Mouse (Mus musculus) forebrain, postnatal 0 days (tissue): ENCODE measurements at regions not wholly inside any gene's neighbourhood (a gene's known extent, or its start where the extent isn't known, plus 50 kb on each side); places are given as distances from the start of the nearest gene placed in this dataset.

Source experiments
- ATAC-seq: fragments of 200-750 bp; cut with Nextera tagmentation; 2 replicates; pipeline ENCODE4 v1.8.0; 2017; ENCODE audit warnings: mild to moderate bottlenecking, moderate library complexity
- DNase-seq: peaks from one replicate; pipeline ENCODE4 v3.0.0-alpha.2; 2015
- H3K27ac ChIP-seq: fragments of 300-500 bp; sonication (generic); 2 replicates; pipeline ENCODE4 v1.5.1; 2014; ENCODE audit warnings: low read depth, mild to moderate bottlenecking, antibody characterized with exemption, low read length, moderate library complexity, mixed read lengths
- H3K27me3 ChIP-seq: fragments of 300-500 bp; sonication (generic); 2 replicates; pipeline ENCODE4 v1.6.1; 2014; ENCODE audit warnings: mild to moderate bottlenecking, low read length, mixed read lengths; ENCODE audit not compliant: insufficient read depth
- H3K36me3 ChIP-seq: fragments of 300-500 bp; sonication (generic); 2 replicates; pipeline ENCODE4 v1.6.1; 2014; ENCODE audit warnings: mild to moderate bottlenecking, moderate library complexity; ENCODE audit not compliant: insufficient read depth
- H3K4me1 ChIP-seq: fragments of 300-500 bp; sonication (generic); 2 replicates; pipeline ENCODE4 v1.6.1; 2014; ENCODE audit warnings: antibody characterized with exemption; ENCODE audit not compliant: insufficient read depth
- H3K4me2 ChIP-seq: fragments of 300-500 bp; sonication (generic); 2 replicates; pipeline ENCODE4 v1.6.1; 2014; ENCODE audit warnings: low read depth, mild to moderate bottlenecking, moderate library complexity
- H3K4me3 ChIP-seq: fragments of 300-500 bp; sonication (generic); 2 replicates; pipeline ENCODE4 v1.5.1; 2014; ENCODE audit warnings: low read depth, low read length, mixed read lengths
- H3K9ac ChIP-seq: fragments of 300-500 bp; sonication (generic); 2 replicates; pipeline ENCODE4 v1.6.1; 2014; ENCODE audit warnings: mild to moderate bottlenecking
- H3K9me3 ChIP-seq: fragments of 300-500 bp; sonication (generic); 2 replicates; pipeline ENCODE4 v1.6.1; 2016; ENCODE audit warnings: low read length
- CTCF ChIP-seq: sonication (generic); IDR thresholded peaks from 2 replicates; pipeline ENCODE4 v1.5.1; 2016; ENCODE audit warnings: antibody characterized with exemption, control low read depth, low read depth
- whole genome bisulfite sequencing: fragments of 180-500 bp; shearing (Covaris S2); extraction: QIAGEN DNeasy Blood & Tissue Kit; methylation state at CpG from one replicate; pipeline ENCODE4 v1.1.7; 2014; 5-methylcytosine and 5-hydroxymethylcytosine counted together

DNA sequence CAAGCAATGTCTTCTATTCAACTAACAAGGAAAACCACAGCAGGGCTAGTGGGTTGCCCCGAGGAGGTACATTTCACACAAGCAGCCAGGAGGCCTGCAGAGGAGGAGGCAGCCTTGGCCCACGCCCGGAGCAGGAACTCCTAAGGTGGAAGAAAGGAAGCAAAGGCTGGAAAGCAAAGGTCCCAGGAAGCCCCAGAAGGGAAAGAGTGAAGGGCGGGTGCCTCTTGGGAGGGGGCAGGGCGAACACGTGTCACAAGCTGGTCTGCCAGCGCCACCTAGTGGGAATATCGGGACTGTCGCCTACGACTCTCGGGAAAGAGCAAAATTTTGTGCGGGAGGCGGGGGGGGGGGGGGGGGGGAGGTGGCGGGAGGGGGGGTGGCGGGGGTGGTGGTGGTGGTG lies 508.1 kb upstream of the Tmem132c start:
- 2% methylated on average over 11 of the region's 15 CpGs for WGBS
- ATAC-seq (peak; percentile 90), DNase-seq (peak; percentile 92)
- H3K4me3 ChIP-seq, result peak overlapping the region; percentile 26
- H3K9ac ChIP-seq, result peak overlapping the region; percentile 51
- no peak overlapping the region; the same call in 1 of the 2 replicates for H3K27ac ChIP-seq
- H3K36me3 ChIP-seq, result no peaks in the 10 kb centered on the region
- no peaks in the 10 kb centered on the region for H3K27me3 ChIP-seq
- H3K9me3 ChIP-seq, result no peaks in the 10 kb centered on the region
- 0 out of 2 replicates have a peak, but pooled peaks cover 8% of the 10 kb centered on the region for H3K4me1 ChIP-seq
- peak; percentile 82 for TF ChIP-seq CTCF
- H3K4me2 ChIP-seq, result peak overlapping the region; percentile 54

DNA sequence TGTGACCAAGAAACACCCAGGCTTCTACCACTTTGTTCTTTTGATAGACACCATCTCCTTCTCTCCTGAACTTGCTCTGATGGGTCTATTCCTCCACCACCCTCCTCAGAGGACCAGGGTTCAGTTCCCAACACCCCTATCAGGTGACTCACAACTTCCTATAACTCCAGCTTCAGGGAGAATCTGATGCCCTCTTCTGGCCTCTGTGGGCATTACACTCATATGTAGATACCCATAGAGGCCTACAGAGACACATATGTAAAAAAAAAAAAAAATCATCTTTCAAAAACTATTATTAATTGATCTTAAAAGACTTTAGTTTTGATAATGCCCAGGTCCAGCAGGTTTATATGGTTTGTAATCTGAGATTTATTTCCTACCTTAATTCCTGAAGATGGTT lies 505.9 kb upstream of the Tmem132c start:
- Histone ChIP-seq H3K27me3 (no peaks in the 10 kb centered on the region), H3K4me3 (no peak overlapping the region), H3K9me3 (no peaks in the 10 kb centered on the region), H3K4me2 (no peak overlapping the region), H3K36me3 (no peaks in the 10 kb centered on the region), H3K9ac (no peak overlapping the region), H3K27ac (no peak overlapping the region), H3K4me1 (0 out of 2 replicates have a peak, but pooled peaks cover 8% of the 10 kb centered on the region)
- TF ChIP-seq CTCF, result no peak; the same call in 1 of the 2 replicates
- no peak for ATAC-seq
- no peak for DNase-seq

- Histone ChIP-seq H3K27me3 (no peaks in the 10 kb centered on the region), H3K9me3 (no peaks in the 10 kb centered on the region), H3K4me2 (no peak overlapping the region), H3K4me3 (no peak overlapping the region), H3K4me1 (0 out of 2 replicates have a peak, but pooled peaks cover 8% of the 10 kb centered on the region), H3K27ac (no peak overlapping the region), H3K9ac (no peak overlapping the region), H3K36me3 (no peaks in the 10 kb centered on the region)
- WGBS, result 67% methylated on average over 4 of the region's 4 CpGs
- no peak for TF ChIP-seq CTCF
- ATAC-seq (no peak), DNase-seq (no peak)
Measured at GRCm38 (mm10) chr5:126737681-126738080, 503.9 kb upstream of the Tmem132c start.

DNA sequence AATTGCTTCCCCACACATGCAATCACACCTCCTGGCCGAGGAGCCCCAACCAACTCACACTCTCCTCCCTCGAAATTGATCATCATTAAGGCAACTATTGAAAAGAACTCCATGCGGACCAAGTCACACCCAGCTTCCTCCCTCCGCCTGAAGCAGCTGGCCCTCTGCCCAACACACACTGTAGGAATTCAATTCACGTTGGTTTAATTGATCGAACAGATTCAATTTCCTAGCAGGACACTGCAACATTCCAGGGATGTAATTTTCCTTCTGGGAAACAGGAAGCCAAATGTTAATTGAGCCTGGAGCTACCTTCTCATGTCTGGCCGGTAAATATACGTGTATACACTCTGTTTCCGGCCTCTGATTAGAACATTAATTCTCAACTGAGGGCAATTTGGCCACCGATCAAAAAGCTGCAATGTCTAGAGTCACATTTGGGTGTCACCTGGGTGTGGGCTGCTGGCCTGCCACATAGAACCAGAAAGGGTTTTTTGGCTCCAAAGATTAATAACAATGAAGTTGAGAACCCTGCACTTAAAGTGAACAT lies 500.7 kb upstream of the Tmem132c start:
- H3K4me3 ChIP-seq, result no peak overlapping the region
- no peaks in the 10 kb centered on the region for H3K4me1 ChIP-seq
- H3K36me3 ChIP-seq, result no peaks in the 10 kb centered on the region
- WGBS, result 23% methylated on average over 10 of the region's 10 CpGs
- no peaks in the 10 kb centered on the region for H3K27me3 ChIP-seq
- H3K27ac ChIP-seq, result no peak overlapping the region
- ATAC-seq, result no peak
- no peak for TF ChIP-seq CTCF
- no peak overlapping the region for H3K4me2 ChIP-seq
- no peaks in the 10 kb centered on the region for H3K9me3 ChIP-seq
- no peak for DNase-seq
- H3K9ac ChIP-seq, result no peak overlapping the region

- H3K9me3 ChIP-seq, result no peaks in the 10 kb centered on the region
- H3K4me3 ChIP-seq, result no peak overlapping the region
- no peak overlapping the region for H3K4me2 ChIP-seq
- ATAC-seq, result no peak
- no peaks in the 10 kb centered on the region for H3K4me1 ChIP-seq
- no peak for DNase-seq
- H3K9ac ChIP-seq, result no peak overlapping the region
- H3K27me3 ChIP-seq, result no peaks in the 10 kb centered on the region; the same call in 1 of the 2 replicates
- WGBS, result 25% methylated on average over 1 of the region's 1 CpGs
- TF ChIP-seq CTCF, result no peak
- H3K27ac ChIP-seq, result no peak overlapping the region
- no peaks in the 10 kb centered on the region for H3K36me3 ChIP-seq
Measured at GRCm38 (mm10) chr5:126755107-126755506, 486.5 kb upstream of the Tmem132c start.

- Histone ChIP-seq H3K4me3 (no peak overlapping the region), H3K36me3 (no peaks in the 10 kb centered on the region), H3K9me3 (no peaks in the 10 kb centered on the region), H3K4me1 (0 out of 2 replicates have a peak, but pooled peaks cover 4% of the 10 kb centered on the region), H3K4me2 (no peak overlapping the region), H3K9ac (no peak overlapping the region), H3K27ac (no peak overlapping the region), H3K27me3 (0 out of 2 replicates have a peak, but pooled peaks cover 3% of the 10 kb centered on the region)
- WGBS, result 9% methylated on average over 4 of the region's 4 CpGs
- peak; percentile 20 for DNase-seq
- no peak for TF ChIP-seq CTCF
- ATAC-seq, result peak; percentile 95
Measured at GRCm38 (mm10) chr5:126765037-126765707, 476.4 kb upstream of the Tmem132c start.

GRCm38 (mm10) chr5:126769031-126769430 lies 472.6 kb upstream of the Tmem132c start:
- WGBS, result 7% methylated on average over 11 of the region's 11 CpGs
- peak overlapping the region; percentile 28 for H3K4me3 ChIP-seq
- no peak overlapping the region for H3K27ac ChIP-seq
- no peaks in the 10 kb centered on the region for H3K9me3 ChIP-seq
- H3K4me2 ChIP-seq, result peak overlapping the region; percentile 47
- DNase-seq (peak; percentile 41), ATAC-seq (peak; percentile 19; the same call in 1 of the 2 replicates)
- H3K36me3 ChIP-seq, result no peaks in the 10 kb centered on the region
- TF ChIP-seq CTCF, result no peak
- H3K27me3 ChIP-seq, result 0 out of 2 replicates have a peak, but pooled peaks cover 3% of the 10 kb centered on the region
- 0 out of 2 replicates have a peak, but pooled peaks cover 4% of the 10 kb centered on the region for H3K4me1 ChIP-seq
- H3K9ac ChIP-seq, result no peak overlapping the region; the same call in 1 of the 2 replicates
